ENCODE assay signal across 8 mouse cellular contexts in the genomic region with DNA sequence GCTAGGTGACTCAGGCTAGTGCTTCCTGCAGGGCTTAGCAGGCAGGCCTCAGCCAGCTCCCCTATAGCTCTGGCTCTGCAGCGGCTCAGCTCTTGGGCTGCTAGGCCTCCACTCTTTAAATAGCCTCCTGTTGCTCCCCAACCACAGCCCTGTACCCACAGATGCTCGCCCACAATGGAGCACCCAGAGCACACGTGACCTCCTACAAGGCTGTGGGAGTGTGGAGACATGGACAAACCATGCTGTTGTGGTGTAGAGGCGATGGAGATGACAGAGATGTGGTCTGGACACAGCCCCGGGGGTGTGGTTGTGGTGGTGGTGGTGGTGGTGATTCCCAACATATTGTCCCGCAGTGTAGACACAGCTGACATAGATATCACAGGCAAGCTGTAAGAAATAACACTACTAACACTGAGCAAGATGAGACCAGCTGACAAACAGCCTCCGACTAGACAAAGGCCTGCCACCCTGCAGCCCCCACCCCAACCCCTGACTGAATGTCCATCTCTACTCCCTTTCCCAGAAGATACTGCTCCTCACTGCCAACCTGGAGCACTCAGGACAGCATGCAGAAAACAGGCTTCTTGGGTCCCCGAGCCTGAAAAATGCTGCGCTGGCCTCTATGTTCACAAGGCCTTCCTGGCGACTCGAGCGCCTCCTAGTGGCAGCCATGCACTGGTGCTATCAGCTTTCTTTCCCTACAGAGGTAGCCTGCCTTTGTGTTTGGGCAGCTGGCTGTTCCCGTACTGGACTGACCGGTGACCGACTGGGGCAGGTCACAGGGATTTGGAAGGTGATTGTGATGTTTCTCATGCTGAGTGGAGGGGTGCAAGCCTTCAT. TPM values are rescaled to one million over a fixed set of nuclear protein-coding genes. Genes with fewer than 3 reads are reported as not detected.
DNase-seq lines count a peak whose midpoint lies in the region; ATAC-seq and TF ChIP-seq lines count a peak whose summit lies in the region.

No protein-coding gene starts in this region.

- no peaks in the 10 kb centered on the region for H3K9me3 ChIP-seq in liver, postnatal 0 days (ENCODE audit: low read length)

- peak; percentile 43 for DNase-seq in ovary, postnatal 10 days (ENCODE audit: low spot score)
- DNase-seq in ovary, adult 18-20 months (ENCODE audit: low spot score): no peak
- peak; percentile 68 for DNase-seq in cerebellum, adult 9-11 months
- peak; percentile 42 to 52 for DNase-seq in frontal cortex, postnatal 36 days (ENCODE audit: low spot score in 2 of 2)
- peak; percentile 34 for DNase-seq in kidney, adult 9 months
- peak; percentile 74 for DNase-seq in liver, postnatal 0 days
- peak; percentile 73 for DNase-seq in thymus, adult 2 months

- H3K36me3 ChIP-seq in liver, postnatal 0 days (replicated peaks; ENCODE audit: insufficient read depth, low read length): no peaks in the 10 kb centered on the region
- no peaks in the 10 kb centered on the region for H3K36me3 ChIP-seq in thymus, adult 2 months (ENCODE audit: control insufficient read depth, insufficient read depth, low read length)

- no peak overlapping the region for H3K27ac ChIP-seq in liver, postnatal 0 days (ENCODE audit: low read depth)
- H3K27ac ChIP-seq in thymus, adult 2 months (ENCODE audit: control insufficient read depth, insufficient read depth, low read length): no peak overlapping the region

- H3K4me2 ChIP-seq in liver, postnatal 0 days (ENCODE audit: low read depth, low read length): no peak overlapping the region

- no peak for ATAC-seq in liver, postnatal 0 days
- peak; percentile 61; the same call in 1 of the 2 replicates for ATAC-seq in neutrophil, adult 5-6 weeks (ENCODE audit: extremely low read depth, insufficient number of reproducible peaks, low FRiP score, poor library complexity, severe bottlenecking)

- TF ChIP-seq EP300 in liver, postnatal 0 days (IDR thresholded peaks at IDR 0.05; ENCODE audit: low read depth): no peak

- no peaks in the 10 kb centered on the region for H3K27me3 ChIP-seq in liver, postnatal 0 days (ENCODE audit: insufficient read depth, low read length)
- no peaks in the 10 kb centered on the region for H3K27me3 ChIP-seq in thymus, adult 2 months (ENCODE audit: control insufficient read depth, insufficient read depth, low read length)

- no peaks in the 10 kb centered on the region for H3K4me1 ChIP-seq in liver, postnatal 0 days (ENCODE audit: insufficient read depth)
- H3K4me1 ChIP-seq in thymus, adult 2 months (replicated peaks; ENCODE audit: control insufficient read depth, insufficient read depth, low read length): peaks cover 5% of the 10 kb centered on the region

- WGBS in liver, postnatal 0 days (ENCODE audit: insufficient replicate concordance): 39% methylated on average over 15 of the region's 15 CpGs
- 21% methylated on average over 15 of the region's 15 CpGs for WGBS in thymus, adult 2 months

- H3K4me3 ChIP-seq in liver, postnatal 0 days (ENCODE audit: low read depth, low read length): no peak overlapping the region
- H3K4me3 ChIP-seq in thymus, adult 2 months (ENCODE audit: control insufficient read depth, insufficient read depth, low read length): no peak overlapping the region

- no peak for TF ChIP-seq POLR2A in thymus, adult 2 months (IDR thresholded peaks at IDR 0.05; ENCODE audit: control insufficient read depth, extremely low read depth, insufficient read depth, low read length, poor library complexity)

- H3K9ac ChIP-seq in liver, postnatal 0 days (replicated peaks): no peak overlapping the region

- TF ChIP-seq CTCF in liver, postnatal 0 days (IDR thresholded peaks at IDR 0.05; ENCODE audit: low read depth): peak; percentile 90
- peak; percentile 94 for TF ChIP-seq CTCF in thymus, adult 2 months (IDR thresholded peaks at IDR 0.05; ENCODE audit: borderline replicate concordance, control insufficient read depth, extremely low read depth, insufficient read depth, low read length, poor library complexity)

RNA-seq across cellular contexts. Expression of gene Prdm11, which starts 30.0 kb away (rescaled TPM):
- polyA plus RNA-seq in liver, postnatal 0 days (2015; fragmentation: Nextera tagmentation; extraction: Ambion mirVana): 0.86 and 1.2 TPM in 2 replicates
- 8.0 and 9.1 TPM in 2 replicates for total RNA-seq in neutrophil, adult 5-6 weeks (2017)
- 17.1 and 17.9 TPM in 2 replicates for polyA plus RNA-seq in thymus, adult 2 months (2012; rRNA removed)
